Mouse (Mus musculus): ENCODE data around the gene Rundc3a. TPM values are rescaled to one million over a fixed set of nuclear protein-coding genes. Genes with fewer than 3 reads are reported as not detected.
"Not testable (repeated sequence)": the region's sequence is repeated elsewhere in the genome, so short reads cannot be mapped to it uniquely, and the experiment has no call there.

Gene Rundc3a
- polyA plus RNA-seq, 1 experiment = 10.3 TPM

DNA sequence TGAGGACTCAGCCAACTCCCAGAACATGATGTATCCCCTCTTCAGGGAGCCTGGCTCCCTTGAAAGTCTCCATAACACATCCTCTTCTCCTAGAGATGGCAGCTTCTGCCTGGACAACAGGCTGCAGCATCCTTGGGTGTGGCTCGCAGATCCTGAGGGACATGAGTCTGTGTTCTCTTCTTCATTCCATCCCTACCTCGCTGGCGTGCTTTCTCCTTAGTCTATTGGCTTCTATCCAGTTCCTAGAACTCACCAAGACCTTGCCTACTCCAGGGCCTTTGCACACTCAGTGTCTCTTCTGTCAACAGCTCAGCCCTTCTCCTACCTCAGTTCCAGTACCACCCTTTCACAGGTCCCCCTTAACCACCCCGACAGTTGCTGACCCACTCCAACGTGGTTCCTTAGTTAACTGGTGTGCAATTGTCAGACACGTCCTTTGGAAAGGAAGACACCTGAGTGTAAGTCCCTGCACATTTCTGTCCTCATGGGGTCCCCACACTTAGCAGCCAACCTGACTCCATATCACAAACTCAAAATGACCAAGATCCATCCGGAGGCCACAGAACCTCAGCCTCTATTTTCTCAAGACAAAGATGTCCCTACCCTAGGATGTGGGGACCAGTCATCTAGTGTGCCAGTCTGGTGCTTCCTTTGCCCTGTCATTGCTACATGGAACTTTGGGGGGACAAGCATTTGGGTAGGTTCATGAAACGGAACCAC is 31.3 kb upstream of the Rundc3a start:
- TF ChIP-seq MYOD1 (IDR thresholded peaks at IDR 0.05; ENCODE audit: control insufficient read depth in 1 of 3, insufficient read length in 2 of 3, low read depth in 2 of 3) (no peak), USF1 (IDR thresholded peaks at IDR 0.05; ENCODE audit: low read depth) (no peak), REST (IDR thresholded peaks at IDR 0.05; ENCODE audit: insufficient read depth, insufficient read length) (no peak), MYOG (IDR thresholded peaks at IDR 0.05; ENCODE audit: control insufficient read depth in 1 of 3, insufficient read depth in 1 of 3, insufficient read length in 2 of 3, low read depth in 2 of 3) (no peak), SRF (IDR thresholded peaks at IDR 0.05; ENCODE audit: control insufficient read depth, insufficient read length, low read depth) (no peak), CEBPB (IDR thresholded peaks at IDR 0.05; ENCODE audit: insufficient read depth, poor library complexity, severe bottlenecking) (no peak), MAX (IDR thresholded peaks at IDR 0.05; ENCODE audit: low read depth) (no peak), TCF12 (IDR thresholded peaks at IDR 0.05; ENCODE audit: insufficient read depth, poor library complexity, severe bottlenecking) (no peak), POLR2A (IDR thresholded peaks at IDR 0.05; ENCODE audit: insufficient read length, low read depth) (no peak)

DNA sequence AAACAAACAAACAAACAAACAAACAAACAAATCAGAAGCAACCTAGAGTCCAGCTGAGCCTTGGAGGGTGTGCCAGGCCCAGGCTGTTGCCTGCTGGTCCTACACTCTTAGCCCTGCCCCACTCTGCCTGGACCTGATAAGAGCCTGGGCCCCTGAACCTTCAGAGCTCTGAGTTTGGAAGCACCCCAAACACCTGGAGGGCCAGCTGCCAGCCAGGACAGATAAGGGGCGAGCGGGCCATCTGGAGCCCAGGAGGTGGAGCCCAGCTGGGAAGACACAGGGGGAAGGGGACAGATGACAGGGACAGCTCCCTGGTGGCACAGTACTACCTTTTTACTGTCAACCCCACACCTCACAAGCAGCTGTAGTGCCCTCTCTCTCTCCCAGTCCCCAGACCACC is 29.6 kb upstream of the Rundc3a start:
- no peak overlapping the region for H3K4me3 ChIP-seq
- peaks cover 87% of the 10 kb centered on the region for H3K27me3 ChIP-seq (ENCODE audit: control insufficient read depth, insufficient read depth, insufficient read length)
- H3K79me2 ChIP-seq (ENCODE audit: control insufficient read depth, insufficient read depth) = no peaks in the 10 kb centered on the region
- no peaks in the 10 kb centered on the region for H3K36me3 ChIP-seq (ENCODE audit: control insufficient read depth, insufficient read depth)
- TF ChIP-seq CEBPB (IDR thresholded peaks at IDR 0.05; ENCODE audit: insufficient read depth, poor library complexity, severe bottlenecking) (no peak), TCF12 (IDR thresholded peaks at IDR 0.05; ENCODE audit: insufficient read depth, poor library complexity, severe bottlenecking) (no peak), SRF (IDR thresholded peaks at IDR 0.05; ENCODE audit: control insufficient read depth, insufficient read length, low read depth) (no peak), TCF3 (IDR thresholded peaks at IDR 0.05; ENCODE audit: insufficient read length, low read depth) (no peak), MAX (IDR thresholded peaks at IDR 0.05; ENCODE audit: low read depth) (no peak), USF1 (IDR thresholded peaks at IDR 0.05; ENCODE audit: low read depth) (no peak), MYOG (IDR thresholded peaks at IDR 0.05; ENCODE audit: control insufficient read depth in 1 of 3, insufficient read depth in 1 of 3, insufficient read length in 2 of 3, low read depth in 2 of 3) (no peak), POLR2A (IDR thresholded peaks at IDR 0.05; ENCODE audit: insufficient read length, low read depth) (no peak), POLR2AphosphoS2 (IDR thresholded peaks at IDR 0.05; ENCODE audit: insufficient read length, low read depth) (no peak), MYOD1 (IDR thresholded peaks at IDR 0.05; ENCODE audit: control insufficient read depth in 1 of 3, insufficient read length in 2 of 3, low read depth in 2 of 3) (no peak)
- no peak overlapping the region for H3K4me2 ChIP-seq (ENCODE audit: low read depth)
- H3ac ChIP-seq (ENCODE audit: control insufficient read depth, insufficient read length) = no peak overlapping the region

More for the DNA sequence above, 31.3 kb upstream of the Rundc3a start:
- H3K4me3 ChIP-seq = no peak overlapping the region
- H3K27me3 ChIP-seq (ENCODE audit: control insufficient read depth, insufficient read depth, insufficient read length) = peaks cover 95% of the 10 kb centered on the region
- H3K4me2 ChIP-seq (ENCODE audit: low read depth) = no peak overlapping the region
- no peaks in the 10 kb centered on the region for H3K79me2 ChIP-seq (ENCODE audit: control insufficient read depth, insufficient read depth)
- no peaks in the 10 kb centered on the region for H3K36me3 ChIP-seq (ENCODE audit: control insufficient read depth, insufficient read depth)
- no peak overlapping the region for H3ac ChIP-seq (ENCODE audit: control insufficient read depth, insufficient read length)

- no peak overlapping the region for H3K4me3 ChIP-seq
Measured at GRCm38 (mm10) chr11:102364570-102365371, 28.4 kb upstream of the Rundc3a start.

GRCm38 (mm10) chr11:102365699-102366098 is 27.5 kb upstream of the Rundc3a start:
- H3K36me3 ChIP-seq (ENCODE audit: control insufficient read depth, insufficient read depth) = no peaks in the 10 kb centered on the region
- H3K4me3 ChIP-seq = no peak overlapping the region
- no peaks in the 10 kb centered on the region for H3K79me2 ChIP-seq (ENCODE audit: control insufficient read depth, insufficient read depth)
- TF ChIP-seq SRF (IDR thresholded peaks at IDR 0.05; ENCODE audit: control insufficient read depth, insufficient read length, low read depth) (no peak), POLR2AphosphoS2 (IDR thresholded peaks at IDR 0.05; ENCODE audit: insufficient read length, low read depth) (no peak), POLR2A (IDR thresholded peaks at IDR 0.05; ENCODE audit: insufficient read length, low read depth) (no peak), E2F4 (IDR thresholded peaks at IDR 0.05; ENCODE audit: insufficient read depth) (no peak), USF1 (IDR thresholded peaks at IDR 0.05; ENCODE audit: low read depth) (no peak), CEBPB (IDR thresholded peaks at IDR 0.05; ENCODE audit: insufficient read depth, poor library complexity, severe bottlenecking) (no peak), MAX (IDR thresholded peaks at IDR 0.05; ENCODE audit: low read depth) (no peak), TCF12 (IDR thresholded peaks at IDR 0.05; ENCODE audit: insufficient read depth, poor library complexity, severe bottlenecking) (no peak), MYOG (IDR thresholded peaks at IDR 0.05; ENCODE audit: control insufficient read depth in 1 of 3, insufficient read depth in 1 of 3, insufficient read length in 2 of 3, low read depth in 2 of 3) (no peak), TCF3 (IDR thresholded peaks at IDR 0.05; ENCODE audit: insufficient read length, low read depth) (no peak), MYOD1 (IDR thresholded peaks at IDR 0.05; ENCODE audit: control insufficient read depth in 1 of 3, insufficient read length in 2 of 3, low read depth in 2 of 3) (no peak), REST (IDR thresholded peaks at IDR 0.05; ENCODE audit: insufficient read depth, insufficient read length) (no peak)
- H3K4me2 ChIP-seq (ENCODE audit: low read depth) = no peak overlapping the region
- H3K27me3 ChIP-seq (ENCODE audit: control insufficient read depth, insufficient read depth, insufficient read length) = peaks cover 76% of the 10 kb centered on the region
- no peak overlapping the region for H3ac ChIP-seq (ENCODE audit: control insufficient read depth, insufficient read length)

More at GRCm38 (mm10) chr11:102364570-102365371, 28.4 kb upstream of the Rundc3a start:
- peaks cover 84% of the 10 kb centered on the region for H3K27me3 ChIP-seq (ENCODE audit: control insufficient read depth, insufficient read depth, insufficient read length)
- H3ac ChIP-seq (ENCODE audit: control insufficient read depth, insufficient read length) = no peak overlapping the region
- TF ChIP-seq TCF3 (IDR thresholded peaks at IDR 0.05; ENCODE audit: insufficient read length, low read depth) (no peak), USF1 (IDR thresholded peaks at IDR 0.05; ENCODE audit: low read depth) (no peak), REST (IDR thresholded peaks at IDR 0.05; ENCODE audit: insufficient read depth, insufficient read length) (no peak), POLR2AphosphoS2 (IDR thresholded peaks at IDR 0.05; ENCODE audit: insufficient read length, low read depth) (no peak), E2F4 (IDR thresholded peaks at IDR 0.05; ENCODE audit: insufficient read depth) (no peak), MYOG (IDR thresholded peaks at IDR 0.05; ENCODE audit: control insufficient read depth in 1 of 3, insufficient read depth in 1 of 3, insufficient read length in 2 of 3, low read depth in 2 of 3) (no peak), CEBPB (IDR thresholded peaks at IDR 0.05; ENCODE audit: insufficient read depth, poor library complexity, severe bottlenecking) (no peak), SRF (IDR thresholded peaks at IDR 0.05; ENCODE audit: control insufficient read depth, insufficient read length, low read depth) (no peak), POLR2A (IDR thresholded peaks at IDR 0.05; ENCODE audit: insufficient read length, low read depth) (no peak)
- H3K4me2 ChIP-seq (ENCODE audit: low read depth) = no peak overlapping the region
- no peaks in the 10 kb centered on the region for H3K79me2 ChIP-seq (ENCODE audit: control insufficient read depth, insufficient read depth)
- no peaks in the 10 kb centered on the region for H3K36me3 ChIP-seq (ENCODE audit: control insufficient read depth, insufficient read depth)

GRCm38 (mm10) chr11:102366103-102366502 is 27.1 kb upstream of the Rundc3a start, which contains the start of gene Slc4a1:
Gene Slc4a1, minus strand, starts transcription at chr11:102366203.
- H3K4me2 ChIP-seq (ENCODE audit: low read depth); H3K79me2 ChIP-seq (ENCODE audit: control insufficient read depth, insufficient read depth); H3ac ChIP-seq (ENCODE audit: control insufficient read depth, insufficient read length); H3K4me3 ChIP-seq; H3K36me3 ChIP-seq (ENCODE audit: control insufficient read depth, insufficient read depth): not testable (repeated sequence)
- peaks cover 72% of the 10 kb centered on the region for H3K27me3 ChIP-seq (ENCODE audit: control insufficient read depth, insufficient read depth, insufficient read length)

Measured in myocyte (in vitro differentiated cells).